Mouse (Mus musculus): ENCODE results near the gene Frrs1.

DNA sequence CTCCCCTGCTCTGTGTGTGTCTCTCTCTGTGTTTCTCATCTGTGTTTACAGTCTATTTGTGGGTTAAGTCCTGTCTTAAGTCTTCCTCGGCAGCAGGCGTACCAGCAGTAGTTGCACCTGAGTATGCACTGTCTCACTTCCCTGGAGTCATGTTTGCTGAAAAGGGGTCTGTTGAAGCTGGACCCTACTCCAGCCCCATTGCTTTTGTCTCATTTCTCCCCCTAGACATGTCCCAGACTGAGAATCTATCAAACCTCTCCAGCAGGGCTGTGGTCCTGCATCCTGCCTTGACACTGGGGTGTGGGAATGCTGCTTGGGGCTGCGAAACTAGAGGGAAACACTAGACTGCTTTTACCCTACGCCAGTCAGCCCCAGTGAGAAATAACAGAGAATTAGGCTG, 25.8 kb upstream of the Frrs1 start:
- TF ChIP-seq CTCF (IDR thresholded peaks at IDR 0.05; ENCODE audit: low read depth, low read length) (no peak), POLR2A (IDR thresholded peaks at IDR 0.05; ENCODE audit: borderline replicate concordance, low read depth, low read length) (no peak)
